8 mouse cellular contexts compared by ENCODE assay signal in genomic region chr11:119942201-119942726, GRCm38 (mm10). TPM values are rescaled to one million over a fixed set of nuclear protein-coding genes. Genes with fewer than 3 reads are reported as not detected.
A peak's percentile ranks its signal among the peaks of the same experiment; 100 is the strongest.
DNase-seq lines count a peak whose midpoint lies in the region; ATAC-seq and TF ChIP-seq lines count a peak whose summit lies in the region.

No protein-coding gene starts in this region.

- TF ChIP-seq CTCF in C2C12 (IDR thresholded peaks at IDR 0.05; ENCODE audit: control insufficient read depth, insufficient read depth, insufficient read length), result no peak
- no peak for TF ChIP-seq CTCF in cortical plate, adult 2 months (IDR thresholded peaks at IDR 0.05; ENCODE audit: extremely low read depth, insufficient read depth, low read length)

- peak overlapping the region; percentile 54 for H3ac ChIP-seq in C2C12 (ENCODE audit: control insufficient read depth, insufficient read length, low read depth)

- H3K9me3 ChIP-seq in intestine, embryonic 16.5 days (ENCODE audit: control insufficient read depth, low read length), result no peaks in the 10 kb centered on the region
- no peaks in the 10 kb centered on the region for H3K9me3 ChIP-seq in midbrain, embryonic 15.5 days

- no peaks in the 10 kb centered on the region for H3K27me3 ChIP-seq in C2C12 (ENCODE audit: control insufficient read depth, insufficient read depth, insufficient read length)
- no peaks in the 10 kb centered on the region for H3K27me3 ChIP-seq in intestine, embryonic 16.5 days (replicated peaks; ENCODE audit: control insufficient read depth, insufficient read depth, low read length)
- H3K27me3 ChIP-seq in midbrain, embryonic 15.5 days (replicated peaks), result peaks cover 13% of the 10 kb centered on the region

- peak overlapping the region; percentile 86 for H3K4me2 ChIP-seq in intestine, embryonic 16.5 days (ENCODE audit: low read depth, low read length)
- H3K4me2 ChIP-seq in midbrain, embryonic 15.5 days, result peak overlapping the region; percentile 78

- H3K4me1 ChIP-seq in cortical plate, adult 2 months (ENCODE audit: control insufficient read depth, insufficient read depth, low read length), result peaks cover 17% of the 10 kb centered on the region
- peaks cover 58% of the 10 kb centered on the region for H3K4me1 ChIP-seq in intestine, embryonic 16.5 days (ENCODE audit: control insufficient read depth, insufficient read depth, low read length)
- peaks cover 28% of the 10 kb centered on the region for H3K4me1 ChIP-seq in midbrain, embryonic 15.5 days

- 0% methylated on average over 41 of the region's 43 CpGs for WGBS in intestine, embryonic 16.5 days
- under 1% methylated on average over 42 of the region's 43 CpGs for whole genome bisulfite sequencing in midbrain, embryonic 15.5 days

- H3K9ac ChIP-seq in intestine, embryonic 16.5 days (ENCODE audit: low read depth, low read length), result peak overlapping the region; percentile 71
- peak overlapping the region; percentile 51 for H3K9ac ChIP-seq in midbrain, embryonic 15.5 days

- peaks cover 24% of the 10 kb centered on the region for H3K36me3 ChIP-seq in C2C12 (ENCODE audit: control insufficient read depth, insufficient read depth)
- no peaks in the 10 kb centered on the region for H3K36me3 ChIP-seq in intestine, embryonic 16.5 days (ENCODE audit: control insufficient read depth, insufficient read depth, low read length)
- H3K36me3 ChIP-seq in midbrain, embryonic 15.5 days (replicated peaks), result no peaks in the 10 kb centered on the region

- peak; percentile 68 for ATAC-seq in intestine, embryonic 16.5 days
- peak; percentile 74 for ATAC-seq in midbrain, embryonic 15.5 days (replicated peaks)

- intact Hi-C loops in gastrocnemius, postnatal 14 days (cut with DNase I; ENCODE audit: low total_unique reads), result no loop called here

- H3K4me3 ChIP-seq in C2C12 (ENCODE audit: insufficient read depth, poor library complexity, severe bottlenecking), result peak overlapping the region; percentile 51
- peak overlapping the region; percentile 79 for H3K4me3 ChIP-seq in cortical plate, adult 2 months (ENCODE audit: insufficient read depth, low read length)
- H3K4me3 ChIP-seq in intestine, embryonic 16.5 days (ENCODE audit: low read length), result peak overlapping the region; percentile 74
- H3K4me3 ChIP-seq in midbrain, embryonic 15.5 days, result peak overlapping the region; percentile 68

- H3K79me2 ChIP-seq in C2C12 (ENCODE audit: control insufficient read depth, insufficient read depth), result peaks cover 73% of the 10 kb centered on the region

- peak overlapping the region; percentile 98 for H3K27ac ChIP-seq in cortical plate, adult 2 months (ENCODE audit: insufficient read depth, low read length)
- peak overlapping the region; percentile 84 for H3K27ac ChIP-seq in intestine, embryonic 16.5 days (ENCODE audit: low read length)
- H3K27ac ChIP-seq in midbrain, embryonic 15.5 days, result peak overlapping the region; percentile 69

- peaks cover 43% of the 10 kb centered on the region for H3K79me3 ChIP-seq in C2C12 (ENCODE audit: low read depth)

- peak; percentile 47 for DNase-seq in gastrocnemius, postnatal 10 days
- no peak for DNase-seq in gastrocnemius, postnatal 14 days
- no peak for DNase-seq in thymus, postnatal 4 days
- no peak for DNase-seq in B cell, adult 2 months

- TF ChIP-seq POLR2A in cortical plate, adult 2 months (IDR thresholded peaks at IDR 0.05; ENCODE audit: extremely low read depth, insufficient read depth, low read length), result 0 out of 2 replicates have a peak, but pooled peaks have one; percentile 9

TF ChIP-seq in C2C12, 6 proteins besides CTCF, POLR2A, EP300 and RAD21:
- TF ChIP-seq MAX (IDR thresholded peaks at IDR 0.05), result peak; percentile 57
- TF ChIP-seq MYOG (IDR thresholded peaks at IDR 0.05; ENCODE audit: control insufficient read depth, extremely low read depth, insufficient read length), result no peak

RNA-seq across cellular contexts. Expression of gene Baiap2, which starts 0.3 kb away (rescaled TPM):
- 1 to 10 TPM; 4.1 to 6.3 TPM for total RNA-seq in gastrocnemius, postnatal 10 days (2021)
- 1 to 10 TPM; 3.4 to 3.9 TPM for total RNA-seq in gastrocnemius, postnatal 14 days (2021)
- 41.5 TPM for polyA plus RNA-seq in C2C12 (2012; fragmentation: generic; extraction: Trizol)
- polyA plus RNA-seq in cortical plate, adult 2 months (2012; rRNA removed), result 234 and 253 TPM in 2 replicates
- 10.1 and 11.8 TPM in 2 replicates for polyA plus RNA-seq in intestine, embryonic 16.5 days (2015; fragmentation: Nextera tagmentation; extraction: Ambion mirVana)
- 15.5 and 16.3 TPM in 2 replicates for polyA plus RNA-seq in midbrain, embryonic 15.5 days (2015; fragmentation: Nextera tagmentation; extraction: Ambion mirVana)

RNA-seq across cellular contexts. Expression of gene Chmp6, which starts 29.0 kb away (rescaled TPM):
- total RNA-seq in gastrocnemius, postnatal 10 days (2021), result 10 to 100 TPM; 30.8 to 33.5 TPM
- total RNA-seq in gastrocnemius, postnatal 14 days (2021), result 10 to 100 TPM; 22.7 to 25.2 TPM
- polyA plus RNA-seq in C2C12 (2012; fragmentation: generic; extraction: Trizol), result 64.9 TPM
- 44.2 and 48.1 TPM in 2 replicates for polyA plus RNA-seq in cortical plate, adult 2 months (2012; rRNA removed)
- polyA plus RNA-seq in intestine, embryonic 16.5 days (2015; fragmentation: Nextera tagmentation; extraction: Ambion mirVana), result 92.2 and 94.3 TPM in 2 replicates
- 113 and 116 TPM in 2 replicates for polyA plus RNA-seq in midbrain, embryonic 15.5 days (2015; fragmentation: Nextera tagmentation; extraction: Ambion mirVana)
